Mouse (Mus musculus) left cerebral cortex, postnatal 25 days (tissue): ENCODE data around the gene Vip. TPM values are rescaled to one million over a fixed set of nuclear protein-coding genes. Genes with fewer than 3 reads are reported as not detected.

Source experiments
- total RNA-seq, 2 experiments: library from RNA; stranded (reverse); gene quantifications; 2 replicates each; pipeline ENCODE4 v1.2.3; 2021

Gene Vip
- total RNA-seq, 2 experiments from 2014 or later: 57.4 to 72.3 TPM

Other genes with a start within 250 kb of the Vip start
- gene Syne1, start 87.7 kb upstream of the Vip start, total RNA-seq: 100 to 1,000 TPM; 383 to 392 TPM
- gene Myct1, start 45.4 kb upstream of the Vip start, total RNA-seq: under 1 TPM; 0.37 to 0.57 TPM
- under 1 TPM; 0.78 to 0.89 TPM for gene Fbxo5, start 166.4 kb downstream of the Vip start, total RNA-seq
- gene Mtrf1l, start 184.7 kb downstream of the Vip start, total RNA-seq: 10 to 100 TPM; 11.1 to 11.3 TPM